Mouse (Mus musculus): ENCODE measurements around the gene Etnk1.

- no peak for TF ChIP-seq CTCF (IDR thresholded peaks at IDR 0.05; ENCODE audit: low read depth)
- TF ChIP-seq EP300 (IDR thresholded peaks at IDR 0.05; ENCODE audit: low read depth) = no peak
Observed at GRCm38 (mm10) chr6:143162161-143162877, 4.7 kb upstream of the Etnk1 start.
